Mouse (Mus musculus) liver, adult 2 months (tissue): ENCODE measurements at regions not wholly inside any gene's neighbourhood (a gene's known extent, or its start where the extent isn't known, plus 50 kb on each side); places are given as distances from the start of the nearest gene placed in this dataset.

Source experiments
- CTCF ChIP-seq: fragments of 200-500 bp; IDR thresholded peaks from 2 replicates; pipeline ENCODE4 v1.5.1; 2011; ENCODE audit warnings: low read depth, low read length, control low read depth
- POLR2A ChIP-seq: fragments of 200-500 bp; IDR thresholded peaks from 2 replicates; pipeline ENCODE4 v1.6.1; 2011; ENCODE audit warnings: low read length, control low read depth; ENCODE audit not compliant: insufficient read depth; ENCODE audit errors: extremely low read depth

GRCm38 (mm10) chr4:70035912-70036311 lies 374.3 kb downstream of the Cdk5rap2 start:
- TF ChIP-seq CTCF, result no peak
- no peak for TF ChIP-seq POLR2A
